Mouse (Mus musculus): ENCODE measurements around the gene Pde4a.
A peak's percentile ranks its signal among the peaks of the same experiment; 100 is the strongest.
"Not testable (repeated sequence)": the region's sequence is repeated elsewhere in the genome, so short reads cannot be mapped to it uniquely, and the experiment has no call there.

The Pde4a gene

GRCm38 (mm10) chr9:21245113-21245487 lies 79.6 kb downstream of the Pde4a start:
- DNase-seq = no peak

GRCm38 (mm10) chr9:21246342-21246741 lies 80.8 kb downstream of the Pde4a start:
- DNase-seq = no peak

GRCm38 (mm10) chr9:21248326-21248725 lies 82.8 kb downstream of the Pde4a start, which contains the start of gene S1pr5:
S1pr5 (minus strand) TSS chr9:21248443.
- peak; percentile 53 to 56 for DNase-seq

- DNase-seq = no peak
Measured at GRCm38 (mm10) chr9:21249629-21250508, 84.4 kb downstream of the Pde4a start.

- no peak for DNase-seq
Measured at GRCm38 (mm10) chr9:21250509-21250908, 85.0 kb downstream of the Pde4a start.

- no peak for DNase-seq
Measured at GRCm38 (mm10) chr9:21251116-21251735, 85.7 kb downstream of the Pde4a start.

- no peak for DNase-seq
Measured at GRCm38 (mm10) chr9:21254690-21255089, 89.2 kb downstream of the Pde4a start.

- DNase-seq = not testable (repeated sequence)
Measured at GRCm38 (mm10) chr9:21256349-21256748, 90.8 kb downstream of the Pde4a start.

- DNase-seq = no peak
Measured at GRCm38 (mm10) chr9:21260491-21261040, 95.1 kb downstream of the Pde4a start.

GRCm38 (mm10) chr9:21261831-21262230 lies 96.3 kb downstream of the Pde4a start:
- no peak for DNase-seq
